Mouse (Mus musculus) forebrain, embryonic 15.5 days (tissue): ENCODE measurements at regions not wholly inside any gene's neighbourhood (a gene's known extent, or its start where the extent isn't known, plus 50 kb on each side); places are given as distances from the start of the nearest gene placed in this dataset. TPM values are rescaled to one million over a fixed set of nuclear protein-coding genes. Genes with fewer than 3 reads are reported as not detected.

Experiments
- microRNA-seq: library from miRNA; unstranded; fragments of <30 nt; microRNA quantifications from one replicate; pipeline ENCODE4, GENCODE M21; 2016

Small RNA genes lying in the stretch of these regions (microRNA-seq; reads per million reads assigned to microRNA genes)
- gene Gm23416: not detected
